Mouse (Mus musculus) left cerebral cortex, adult 8-10 months (tissue): ENCODE measurements around the gene Clptm1l. TPM values are rescaled to one million over a fixed set of nuclear protein-coding genes. Genes with fewer than 3 reads are reported as not detected.

Experiments used
- DNase-seq, 2 experiments: peaks; one replicate each; pipeline ENCODE4 v3.0.0; 2022; ENCODE audit warnings: low spot score in 2 of 2
- total RNA-seq, 4 experiments: library from RNA; stranded (reverse); gene quantifications; 2 replicates each; pipeline ENCODE4 v1.2.4; 2022

Clptm1l gene
- total RNA-seq, result 100 to 1,000 TPM; 112 to 134 (median 122) TPM

GRCm38 (mm10) chr13:73603522-73604155 is at the start of gene Clptm1l:
TSS of gene Clptm1l (plus strand) at chr13:73604006.
- DNase-seq, result peak; percentile 97 to 98

- no peak for DNase-seq
Observed at GRCm38 (mm10) chr13:73564201-73564600, 39.6 kb upstream of the Clptm1l start.

GRCm38 (mm10) chr13:73575051-73575450 is 28.8 kb upstream of the Clptm1l start:
- DNase-seq, result no peak

- no peak for DNase-seq
Observed at GRCm38 (mm10) chr13:73577277-73577676, 26.5 kb upstream of the Clptm1l start.

- no peak for DNase-seq
Observed at GRCm38 (mm10) chr13:73591488-73591887, 12.3 kb upstream of the Clptm1l start.

GRCm38 (mm10) chr13:73592546-73592945 is 11.3 kb upstream of the Clptm1l start:
- no peak for DNase-seq

- no peak for DNase-seq
Observed at GRCm38 (mm10) chr13:73596276-73596675, 7.5 kb upstream of the Clptm1l start.

- DNase-seq, result no peak
Observed at GRCm38 (mm10) chr13:73600217-73600616, 3.6 kb upstream of the Clptm1l start.

- no peak for DNase-seq
Observed at GRCm38 (mm10) chr13:73603046-73603445, 760 bp upstream of the Clptm1l start.

- DNase-seq, result no peak
Observed at GRCm38 (mm10) chr13:73604156-73604957, 551 bp downstream of the Clptm1l start.

- DNase-seq, result no peak
Observed at GRCm38 (mm10) chr13:73618406-73618805, 14.6 kb downstream of the Clptm1l start.

GRCm38 (mm10) chr13:73620637-73621036 is 16.8 kb downstream of the Clptm1l start:
- no peak for DNase-seq

- no peak for DNase-seq
Observed at GRCm38 (mm10) chr13:73626410-73626744, 22.6 kb downstream of the Clptm1l start.

GRCm38 (mm10) chr13:73626745-73627549 is 23.1 kb downstream of the Clptm1l start, which contains the start of gene Tert:
TSS of gene Tert (plus strand) at chr13:73626911.
- no peak for DNase-seq

GRCm38 (mm10) chr13:73628586-73629113 is 24.8 kb downstream of the Clptm1l start:
- no peak for DNase-seq

- no peak for DNase-seq
Observed at GRCm38 (mm10) chr13:73631837-73632236, 28.0 kb downstream of the Clptm1l start.

GRCm38 (mm10) chr13:73637826-73638225 is 34.0 kb downstream of the Clptm1l start:
- DNase-seq, result no peak

- no peak for DNase-seq
Observed at GRCm38 (mm10) chr13:73641296-73641695, 37.5 kb downstream of the Clptm1l start.

GRCm38 (mm10) chr13:73646397-73647087 is 42.7 kb downstream of the Clptm1l start:
- DNase-seq, result no peak

GRCm38 (mm10) chr13:73653266-73653665 is 49.5 kb downstream of the Clptm1l start:
- no peak for DNase-seq

GRCm38 (mm10) chr13:73654976-73655375 is 51.2 kb downstream of the Clptm1l start:
- DNase-seq, result no peak
